Mouse (Mus musculus) T-cell, adult 66 days (primary cell): ENCODE data around the gene Klk8. TPM values are rescaled to one million over a fixed set of nuclear protein-coding genes. Genes with fewer than 3 reads are reported as not detected.

ENCODE experiments used
- total RNA-seq, 2 experiments: library from RNA; stranded (reverse); gene quantifications; 3 replicates in 1 of 2; 4 replicates in 1 of 2; pipeline ENCODE4 v1.2.4; 2023

The Klk8 gene
- 100 to 1,000 TPM; 182 to 192 TPM for total RNA-seq

DNA sequence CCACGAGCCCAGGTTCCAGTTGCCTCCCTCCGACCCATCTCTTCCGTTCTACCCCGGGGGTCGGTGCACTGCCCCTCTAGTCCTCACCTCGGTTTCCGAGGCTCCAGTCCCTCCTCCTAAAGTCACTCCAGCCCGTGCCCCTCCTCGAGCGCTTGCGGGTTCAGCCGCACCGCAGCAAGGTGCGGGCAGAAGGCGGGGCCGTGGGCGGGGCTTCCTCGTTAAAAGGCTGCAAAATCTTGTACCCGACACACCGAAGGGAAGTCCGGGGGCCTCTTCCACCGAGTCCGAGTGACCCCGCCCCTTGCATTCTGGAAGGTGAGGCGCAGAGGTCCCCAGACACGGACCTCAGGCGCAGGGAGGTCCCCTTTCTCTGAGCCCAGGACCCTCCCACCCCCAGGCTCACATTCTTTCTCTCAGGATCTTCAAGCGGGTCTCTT lies at the start of gene Klk8:
Klk8 (plus strand) TSS at position 245 of the 437 bp plus-strand sequence.

GRCm38 (mm10) chr7:43768597-43768996 lies 28.8 kb upstream of the Klk8 start, which contains the start of gene Klk12:
Gene Klk12, plus strand, starts transcription at chr7:43768897.

GRCm38 (mm10) chr7:43774364-43774763 lies 23.0 kb upstream of the Klk8 start, which contains the start of gene Klk11:
Gene Klk11, plus strand, starts transcription at chr7:43774604.

DNA sequence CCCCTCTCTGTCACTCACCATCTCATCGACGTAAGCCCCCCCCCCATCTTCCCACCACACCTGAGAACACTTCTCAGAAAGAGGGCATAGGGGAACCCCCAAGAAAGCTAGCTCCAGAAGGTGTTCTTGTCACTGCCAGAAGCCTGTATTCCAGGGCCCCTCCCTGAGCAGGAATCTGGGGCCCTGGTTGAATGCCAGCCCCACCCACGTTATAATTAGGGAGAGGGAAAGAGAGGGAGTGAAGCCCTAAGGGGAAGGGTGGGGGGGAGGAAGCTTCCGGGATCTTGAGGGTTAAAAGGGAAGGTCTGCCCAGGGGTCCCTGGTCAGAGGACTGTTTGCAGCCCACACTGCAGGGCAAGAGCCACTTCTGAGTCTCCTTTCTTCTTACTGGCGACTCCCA lies 16.6 kb upstream of the Klk8 start, which contains the start of gene Klk10:
Klk10 (plus strand) TSS at position 290 of the 400 bp plus-strand sequence.

GRCm38 (mm10) chr7:43791591-43791990 lies 5.8 kb upstream of the Klk8 start, which contains the start of gene Klk9:
Gene Klk9, plus strand, starts transcription at chr7:43791891.

DNA sequence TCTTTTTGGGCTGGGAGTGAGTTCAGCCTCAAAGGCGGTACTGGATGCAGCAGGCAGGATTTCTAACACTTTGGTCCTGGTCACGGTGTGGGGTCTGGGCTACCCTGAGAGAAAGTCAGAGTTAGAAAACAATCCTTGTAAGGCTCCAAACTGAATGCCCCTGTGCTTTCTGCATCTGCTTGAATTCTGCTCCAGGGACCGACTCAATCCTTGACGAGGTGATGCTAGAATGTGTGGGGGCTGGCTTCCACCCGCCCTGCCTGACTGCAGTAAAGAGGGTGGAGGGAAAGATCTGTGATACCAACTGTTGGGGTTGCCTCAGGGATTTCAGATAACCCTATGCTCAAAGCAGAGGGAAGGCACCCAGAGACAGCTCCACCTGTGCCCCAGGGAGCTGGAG lies 13.6 kb downstream of the Klk8 start, which contains the start of gene Klk7:
Klk7 (plus strand) TSS at position 301 of the 400 bp plus-strand sequence.

DNA sequence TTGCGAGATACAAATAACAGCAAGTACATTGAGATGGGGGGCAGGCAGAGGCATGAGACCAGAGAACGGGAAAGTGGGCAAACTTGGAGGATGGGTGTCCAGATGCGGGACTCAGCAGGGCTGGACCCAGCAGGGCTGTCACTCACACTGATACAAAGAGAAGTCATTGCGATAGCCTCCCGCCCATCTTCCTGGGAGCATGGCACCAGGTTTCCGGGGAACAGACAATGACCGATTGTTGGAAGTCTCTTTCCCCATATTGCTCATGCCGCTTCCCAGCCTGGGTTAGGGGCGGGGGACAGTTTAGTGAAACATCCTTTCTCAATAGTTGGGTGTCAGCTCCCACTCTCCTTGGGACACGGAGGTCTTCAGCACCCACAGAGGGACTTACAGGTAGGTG lies 26.8 kb downstream of the Klk8 start, which contains the start of gene Klk6:
Klk6 (plus strand) TSS at position 301 of the 400 bp plus-strand sequence.

DNA sequence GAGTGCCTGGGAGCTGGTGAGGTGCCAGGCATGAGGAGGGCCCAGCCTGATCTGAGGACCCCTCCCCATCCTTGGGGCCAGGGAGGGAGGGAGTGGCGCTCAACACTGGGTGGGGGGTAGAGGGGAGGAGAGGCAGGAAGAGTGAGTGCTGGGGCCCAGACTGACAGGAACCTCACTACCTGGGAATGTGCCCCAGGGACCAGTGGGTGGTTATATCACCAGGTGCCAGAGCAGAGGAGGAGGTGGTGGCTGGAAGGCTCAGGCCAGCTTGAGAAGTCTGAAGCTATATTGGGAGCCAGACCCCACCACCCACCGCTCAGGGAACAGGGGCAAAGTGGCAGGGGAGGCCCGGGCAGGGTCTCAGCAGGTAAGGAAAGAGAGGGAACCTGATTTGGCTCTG lies 44.3 kb downstream of the Klk8 start, which contains the start of gene Klk5:
Klk5 (plus strand) TSS at position 271 of the 400 bp plus-strand sequence.

Other genes starting within 250 kb of the Klk8 start
- 1 to 10 TPM; 8.2 TPM for gene Zfp658, start 235.3 kb upstream of the Klk8 start, total RNA-seq
- 10 to 100 TPM in 1 of 2 experiments, 1 to 10 TPM in 1; 9.2 to 18.9 TPM for gene Zfp719, start 218.0 kb upstream of the Klk8 start, total RNA-seq
- gene Zfp819, start 190.4 kb upstream of the Klk8 start, total RNA-seq: not detected
- gene Ceacam18, start 162.9 kb upstream of the Klk8 start, total RNA-seq: not detected
- gene Siglece, start 137.4 kb upstream of the Klk8 start, total RNA-seq: 1 to 10 TPM; 1.3 to 2.4 TPM
- gene Ctu1, start 125.6 kb upstream of the Klk8 start, total RNA-seq: 10 to 100 TPM in 1 of 2 experiments, 1 to 10 TPM in 1; 9.6 to 10.0 TPM
- gene Klk14, start 107.2 kb upstream of the Klk8 start, total RNA-seq: not detected
- not detected for gene Klk13, start 85.0 kb upstream of the Klk8 start, total RNA-seq
- gene Klk12, start 28.7 kb upstream of the Klk8 start, total RNA-seq: not detected
- gene Klk11, start 23.0 kb upstream of the Klk8 start, total RNA-seq: not detected
- not detected for gene Klk10, start 16.5 kb upstream of the Klk8 start, total RNA-seq
- gene Klk9, start 5.7 kb upstream of the Klk8 start, total RNA-seq: not detected
- 1 to 10 TPM in 1 of 2 experiments, under 1 TPM in 1; 0.76 to 1.3 TPM for gene Klk7, start 13.7 kb downstream of the Klk8 start, total RNA-seq
- gene Klk6, start 26.9 kb downstream of the Klk8 start, total RNA-seq: not detected
- gene Klk5, start 44.4 kb downstream of the Klk8 start, total RNA-seq: not detected
- gene Klk4, start 83.6 kb downstream of the Klk8 start, total RNA-seq: not detected
- gene Klk15, start 136.2 kb downstream of the Klk8 start, total RNA-seq: not detected
- gene Klk1b8, start 153.1 kb downstream of the Klk8 start, total RNA-seq: not detected
- not detected for gene Klk1b1, start 169.2 kb downstream of the Klk8 start, total RNA-seq
- 1 to 10 TPM in 1 of 2 experiments, not detected in 1; 1.1 TPM for gene Klk1b9, start 178.5 kb downstream of the Klk8 start, total RNA-seq
- not detected for gene Klk1b11, start 198.3 kb downstream of the Klk8 start, total RNA-seq
- not detected for gene Klk1b26, start 214.6 kb downstream of the Klk8 start, total RNA-seq